Mouse (Mus musculus): Measurements from ENCODE around the gene Unc93b1.

Gene Unc93b1

DNA sequence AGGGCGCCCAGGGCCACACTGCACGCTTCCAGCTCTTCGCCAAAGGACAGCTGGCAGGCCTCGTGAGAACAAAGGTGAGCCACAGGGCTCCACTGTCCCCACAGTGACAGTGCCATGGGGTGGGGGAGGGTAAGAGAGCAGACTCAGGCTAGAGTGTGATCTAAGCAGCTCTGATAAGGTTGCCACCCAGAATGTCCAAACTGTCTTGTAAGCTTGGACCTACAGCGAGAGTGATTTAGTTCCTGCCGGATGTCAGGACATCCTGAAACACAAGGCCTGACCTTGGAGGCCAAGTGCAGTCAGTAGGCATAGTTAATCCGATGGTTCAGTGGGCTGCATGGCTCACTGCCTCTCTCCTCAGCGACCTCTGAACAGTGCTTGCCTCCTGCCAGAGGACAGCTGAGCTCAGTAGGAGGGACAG lies 50.3 kb downstream of the Unc93b1 start:
- DNase-seq (ENCODE audit: low read depth) = no peak

DNA sequence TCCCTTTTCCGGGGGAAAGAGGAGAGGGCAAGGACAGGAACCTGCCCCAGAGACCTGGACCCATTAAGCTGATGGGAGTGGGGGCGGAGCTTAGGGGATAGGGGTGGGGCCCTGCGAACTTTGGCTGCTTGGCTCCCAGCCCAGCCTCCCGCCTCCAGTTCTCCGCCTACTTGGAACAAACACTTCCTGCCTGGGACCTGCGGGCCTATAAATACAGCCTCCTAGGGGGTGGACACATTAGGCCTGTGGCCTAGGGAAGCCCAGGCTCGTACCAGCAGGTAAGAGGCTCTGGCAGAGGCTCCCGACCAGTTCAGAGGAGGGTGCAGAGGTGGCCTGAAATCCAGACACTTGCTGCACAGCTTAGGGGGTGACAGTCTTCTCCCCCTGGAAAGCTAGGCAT lies 51.3 kb downstream of the Unc93b1 start, which contains the start of gene Acy3:
Acy3 (plus strand) TSS at position 237 of the 400 bp plus-strand sequence.
- no peak for DNase-seq (ENCODE audit: low read depth)

DNA sequence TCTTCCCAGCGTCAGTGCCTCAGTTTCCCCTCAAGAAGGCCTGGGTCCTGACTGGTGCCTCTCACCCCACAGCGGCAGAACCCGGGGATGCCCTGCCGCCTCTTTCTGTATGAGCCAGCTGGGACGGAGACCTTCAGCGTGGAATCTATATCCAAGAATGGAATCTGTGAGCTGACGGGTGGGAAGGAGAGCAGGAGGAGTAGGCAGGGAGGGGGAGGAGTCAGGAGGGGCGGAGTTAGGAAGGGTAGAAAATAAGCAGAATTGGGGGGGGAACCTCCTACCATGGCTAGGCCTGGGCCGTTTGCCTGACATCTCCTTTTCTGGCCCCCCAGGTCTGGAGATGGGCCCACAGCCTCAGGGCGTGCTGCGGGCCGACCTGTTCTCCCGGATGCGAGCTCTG lies 53.1 kb downstream of the Unc93b1 start:
- DNase-seq (ENCODE audit: low read depth) = no peak

DNA sequence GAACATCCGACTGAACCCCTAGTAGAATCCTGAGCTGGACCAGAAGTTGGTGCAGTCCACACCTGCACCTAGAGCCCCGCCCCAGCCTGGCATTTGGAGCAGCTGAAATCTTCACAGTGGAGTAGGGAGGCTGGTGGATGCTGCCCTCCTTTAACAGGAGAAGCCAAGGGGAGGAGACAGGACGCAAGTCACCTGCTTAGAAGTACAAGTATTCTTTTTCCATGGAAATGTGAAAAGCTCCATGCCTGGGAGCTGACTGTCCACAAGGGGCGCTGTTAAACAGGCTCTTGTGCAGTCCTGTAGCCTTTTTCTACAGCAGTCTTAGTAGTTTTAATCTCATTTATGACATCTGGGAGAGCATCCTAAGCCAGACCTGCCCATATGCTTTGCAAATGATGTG lies 53.8 kb downstream of the Unc93b1 start:
- DNase-seq (ENCODE audit: low read depth) = no peak

DNA sequence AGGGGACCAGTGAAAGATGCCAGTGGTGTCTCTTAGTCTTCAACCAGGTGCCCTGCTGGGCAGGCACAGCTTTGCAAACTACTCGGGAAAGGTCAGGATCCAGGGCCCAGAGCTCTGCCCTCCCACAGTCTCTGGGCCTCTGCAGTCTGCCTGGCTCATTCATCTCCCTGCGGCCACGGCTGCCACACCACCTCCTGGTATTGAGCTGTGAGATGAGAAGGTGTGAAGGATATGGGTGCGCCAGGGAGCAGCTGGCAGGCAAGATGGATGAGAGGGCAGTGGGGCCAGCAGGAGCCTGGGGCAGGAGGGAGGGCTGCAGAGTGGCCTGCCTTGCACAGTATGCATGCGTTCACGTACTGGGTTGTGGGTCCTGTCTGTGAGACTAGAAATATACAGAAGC lies 55.8 kb downstream of the Unc93b1 start:
- no peak for DNase-seq (ENCODE audit: low read depth)

DNA sequence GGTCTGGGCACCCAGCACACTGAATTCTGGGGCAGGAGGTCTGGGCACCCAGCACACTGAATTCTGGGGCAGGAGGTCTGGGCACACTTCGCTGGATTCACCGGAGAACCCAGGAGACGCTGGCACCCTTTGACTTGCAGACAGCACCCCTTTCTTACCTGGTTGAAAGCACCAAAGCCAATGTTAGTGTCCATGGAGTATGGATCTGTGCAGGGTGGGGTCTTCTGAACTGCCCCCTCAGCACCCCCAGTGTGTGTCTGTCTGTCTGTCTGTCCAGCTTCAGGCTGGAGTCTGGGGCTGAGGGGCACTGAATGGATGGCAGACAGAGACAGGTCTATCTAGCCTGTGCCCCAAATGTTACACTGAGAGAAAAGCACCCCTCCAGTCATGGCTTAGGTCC lies 56.6 kb downstream of the Unc93b1 start:
- no peak for DNase-seq (ENCODE audit: low read depth)

DNA sequence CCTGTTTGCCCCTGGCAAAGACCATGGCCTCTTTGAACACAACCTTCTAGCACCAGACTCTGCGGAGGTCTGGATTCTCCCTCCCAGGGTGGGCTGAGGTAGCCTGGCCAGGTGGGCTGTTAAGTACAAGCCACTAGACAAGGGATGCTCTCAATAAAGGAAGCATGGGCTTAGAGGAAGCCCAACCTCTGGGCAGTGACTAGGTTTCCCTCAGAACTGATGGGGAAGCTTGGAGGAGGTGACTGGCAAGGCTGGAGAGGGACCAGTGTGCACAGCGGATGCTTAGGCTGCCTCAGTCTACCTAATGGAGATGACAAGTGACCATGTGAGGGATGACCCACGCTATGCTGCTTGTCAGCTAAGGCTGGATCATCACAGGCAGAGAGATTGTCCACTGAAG lies 57.0 kb downstream of the Unc93b1 start:
- no peak for DNase-seq (ENCODE audit: low read depth)

DNA sequence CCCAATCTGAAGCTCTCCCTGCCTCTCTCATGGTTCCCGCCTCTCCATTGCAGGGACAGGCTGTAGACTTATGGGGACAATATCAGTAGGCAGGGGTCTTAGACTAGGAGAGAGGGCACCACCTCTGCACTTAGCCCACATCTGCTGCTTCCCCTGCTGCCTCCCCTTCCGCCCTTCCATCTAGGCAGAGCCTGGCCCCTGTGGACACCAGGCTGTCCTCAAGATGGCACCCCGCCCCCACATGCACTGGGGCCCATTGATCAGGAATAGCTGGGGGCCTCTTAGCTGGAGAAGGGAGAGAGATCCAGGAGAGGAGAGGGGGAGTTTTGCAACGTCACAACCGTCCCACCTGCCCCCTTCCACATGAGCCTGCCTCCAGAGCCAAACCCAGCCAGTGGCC lies 57.4 kb downstream of the Unc93b1 start, which contains the start of gene Tbx10:
Tbx10 (plus strand) TSS at position 337 of the 400 bp plus-strand sequence.
- no peak for DNase-seq (ENCODE audit: low read depth)

DNA sequence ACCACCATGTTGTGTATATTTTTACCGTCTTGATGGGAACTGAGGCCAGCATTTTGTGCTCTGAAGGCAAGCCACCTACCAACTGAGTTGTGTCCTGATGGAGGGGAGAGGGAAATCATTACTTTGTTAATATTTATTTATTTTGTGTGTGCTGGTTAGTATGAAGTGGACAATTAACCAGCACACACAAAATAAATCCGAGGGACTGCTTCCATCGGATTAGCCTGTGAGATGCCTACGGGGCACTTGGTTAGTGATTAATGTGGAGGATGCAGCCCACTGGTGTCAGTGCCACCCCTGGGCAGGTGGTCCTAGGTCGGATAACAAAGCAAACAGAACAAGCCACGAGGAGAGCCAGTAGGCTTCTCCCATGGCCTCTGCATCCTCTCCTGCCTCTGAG lies 59.9 kb downstream of the Unc93b1 start:
- no peak for DNase-seq (ENCODE audit: low read depth)

DNA sequence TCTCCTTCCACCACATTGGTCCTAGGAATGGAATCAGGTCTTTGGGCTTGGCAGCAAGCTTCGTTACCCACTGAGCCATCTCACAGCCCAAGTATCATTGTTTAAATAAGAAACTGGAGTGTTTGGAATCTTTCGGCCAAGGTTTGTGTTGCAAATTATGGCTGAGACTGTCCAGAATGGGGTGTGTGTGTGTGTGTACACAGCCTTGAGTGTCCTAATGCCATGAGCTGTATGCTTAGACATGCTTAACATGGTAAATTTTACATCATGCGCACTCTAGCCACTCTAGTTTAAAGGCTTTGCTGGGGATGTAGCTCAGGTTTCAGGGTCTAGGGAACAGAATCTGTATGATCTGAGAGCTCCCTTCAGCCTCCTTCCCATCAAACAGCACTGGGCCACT lies 60.5 kb downstream of the Unc93b1 start:
- DNase-seq (ENCODE audit: low read depth) = no peak

DNA sequence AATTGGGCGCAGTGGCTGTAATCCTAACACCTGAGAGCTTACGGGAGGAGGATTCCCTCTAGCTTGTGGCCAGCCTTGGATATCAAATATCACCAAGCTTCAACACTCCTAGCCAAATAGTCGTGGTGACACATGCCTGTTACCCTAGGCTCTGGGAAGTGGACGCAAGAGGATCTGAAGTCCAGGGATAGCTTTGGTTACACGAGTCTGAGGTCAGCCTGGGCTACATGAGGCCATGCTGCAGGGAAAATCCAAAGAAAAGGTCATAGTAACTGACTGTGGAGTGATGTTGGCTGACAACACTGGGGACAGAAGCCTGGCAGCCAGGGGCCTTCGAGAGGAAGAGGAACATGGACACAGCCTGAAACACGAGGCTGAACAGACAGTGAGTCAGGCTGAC lies 61.1 kb downstream of the Unc93b1 start:
- no peak for DNase-seq (ENCODE audit: low read depth)

DNA sequence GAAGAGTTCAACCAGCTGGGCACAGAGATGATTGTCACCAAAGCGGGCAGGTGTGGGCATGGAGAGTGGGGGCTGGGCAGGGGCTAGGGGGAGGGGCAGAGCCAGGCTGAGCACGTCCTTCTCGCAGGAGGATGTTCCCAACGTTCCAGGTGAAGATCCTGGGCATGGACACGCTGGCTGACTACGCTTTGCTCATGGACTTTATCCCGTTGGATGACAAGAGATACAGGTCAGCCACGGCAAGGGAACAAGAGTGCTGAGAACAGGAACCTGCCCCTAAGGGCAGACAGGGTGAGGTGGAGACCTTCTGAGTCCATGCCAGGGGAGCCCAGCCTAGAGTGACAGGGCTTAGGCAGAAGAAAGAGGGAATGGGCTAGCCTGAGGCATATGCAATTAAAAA lies 61.8 kb downstream of the Unc93b1 start:
- no peak for DNase-seq (ENCODE audit: low read depth)

DNA sequence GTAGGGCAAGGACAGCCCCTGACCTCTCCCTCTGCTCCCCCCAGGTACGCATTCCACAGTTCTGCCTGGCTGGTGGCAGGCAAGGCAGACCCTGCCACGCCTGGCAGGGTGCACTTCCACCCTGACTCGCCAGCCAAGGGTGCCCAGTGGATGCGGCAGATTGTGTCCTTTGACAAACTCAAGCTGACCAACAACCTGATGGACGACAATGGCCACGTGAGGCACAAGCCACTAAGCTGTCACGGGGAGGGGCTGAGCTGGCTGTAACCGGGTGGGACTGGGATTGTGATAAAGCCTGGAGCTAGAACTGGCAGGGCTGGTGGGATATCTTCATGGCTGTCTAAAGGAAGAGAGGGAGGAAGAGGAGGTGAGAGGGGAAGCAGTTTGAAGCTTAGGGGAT lies 62.2 kb downstream of the Unc93b1 start:
- DNase-seq (ENCODE audit: low read depth) = no peak

DNA sequence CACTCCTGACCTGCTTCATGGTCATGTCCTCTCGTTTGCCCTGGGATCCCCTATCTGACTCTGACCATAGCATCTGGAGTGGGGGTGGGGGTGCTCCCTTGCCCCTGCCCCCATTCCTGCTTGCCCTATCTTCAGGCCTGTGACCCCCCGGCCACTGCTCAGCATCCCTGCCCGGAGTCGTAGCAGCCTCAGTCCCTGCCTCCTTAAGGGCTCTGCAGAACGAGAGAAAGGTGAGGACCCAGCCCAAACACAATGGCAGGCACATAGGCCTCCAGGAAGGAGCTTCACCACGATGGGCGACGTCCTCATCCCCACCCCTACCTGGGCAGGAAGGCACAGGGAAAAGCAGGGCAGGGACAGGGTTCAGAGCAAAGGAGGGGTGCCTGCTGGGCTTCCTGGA lies 63.3 kb downstream of the Unc93b1 start:
- no peak for DNase-seq (ENCODE audit: low read depth)
